Mouse (Mus musculus): ENCODE data around the gene Stmnd1. TPM values are rescaled to one million over a fixed set of nuclear protein-coding genes. Genes with fewer than 3 reads are reported as not detected.

The Stmnd1 gene
- polyA plus RNA-seq, 1 experiment: not detected

GRCm38 (mm10) chr13:46349664-46350063, 76.1 kb downstream of the Stmnd1 start:
- TF ChIP-seq POLR2A (IDR thresholded peaks at IDR 0.05; ENCODE audit: insufficient read depth, low read depth, low read length) (no peak), CTCF (IDR thresholded peaks at IDR 0.05; ENCODE audit: insufficient read depth, low read depth, low read length) (no peak)
- Histone ChIP-seq H3K4me3 (ENCODE audit: insufficient read depth, low read depth, low read length) (no peak overlapping the region), H3K27ac (ENCODE audit: insufficient read depth, low read depth, low read length) (no peak overlapping the region), H3K4me1 (ENCODE audit: control insufficient read depth, insufficient read depth, low read length) (no peaks in the 10 kb centered on the region)
- 73% methylated on average over 3 of the region's 3 CpGs for WGBS

Other genes with a start within 250 kb of the Stmnd1 start
- gene Rbm24, start 144.7 kb downstream of the Stmnd1 start, polyA plus RNA-seq (2012; ENCODE audit: insufficient read depth, insufficient read length, low replicate concordance, missing spikeins): not detected in 2 replicates
- gene Cap2, start 228.1 kb downstream of the Stmnd1 start, polyA plus RNA-seq (2012; ENCODE audit: insufficient read depth, insufficient read length, low replicate concordance, missing spikeins): not detected in 2 replicates

Data from olfactory bulb, adult 2 months (tissue).